Mouse (Mus musculus) hindbrain, postnatal 0 days (tissue): ENCODE data around the gene Tgfb1. TPM values are rescaled to one million over a fixed set of nuclear protein-coding genes. Genes with fewer than 3 reads are reported as not detected.
A peak's percentile ranks its signal among the peaks of the same experiment; 100 is the strongest.

Experiments
- ATAC-seq: fragments of 200-750 bp; cut with Nextera tagmentation; 2 replicates; pipeline ENCODE4 v1.8.0; 2017; ENCODE audit warnings: mild to moderate bottlenecking, moderate TSS enrichment, moderate library complexity
- DNase-seq: peaks from one replicate; pipeline ENCODE4 v3.0.0-alpha.2; 2015; ENCODE audit warnings: low spot score
- H3K27ac ChIP-seq: fragments of 300-500 bp; sonication (generic); 2 replicates; pipeline ENCODE4 v1.5.1; 2014; ENCODE audit warnings: mild to moderate bottlenecking
- H3K27me3 ChIP-seq: fragments of 300-500 bp; sonication (generic); 2 replicates; pipeline ENCODE4 v1.6.1; 2014; ENCODE audit warnings: low read length, mixed read lengths; ENCODE audit not compliant: insufficient read depth
- H3K36me3 ChIP-seq: fragments of 300-500 bp; sonication (generic); 2 replicates; pipeline ENCODE4 v1.6.1; 2014; ENCODE audit warnings: low read length, mixed read lengths; ENCODE audit not compliant: insufficient read depth
- H3K4me1 ChIP-seq: fragments of 300-500 bp; sonication (generic); 2 replicates; pipeline ENCODE4 v1.6.1; 2014; ENCODE audit warnings: antibody characterized with exemption, low read length, mixed read lengths; ENCODE audit not compliant: insufficient read depth
- H3K4me2 ChIP-seq: fragments of 300-500 bp; sonication (generic); 2 replicates; pipeline ENCODE4 v1.6.1; 2014; ENCODE audit warnings: low read depth, mild to moderate bottlenecking, low read length, moderate library complexity, mixed read lengths
- H3K4me3 ChIP-seq: fragments of 300-500 bp; sonication (generic); 2 replicates; pipeline ENCODE4 v1.5.1; 2014; ENCODE audit warnings: low read length
- H3K9ac ChIP-seq: fragments of 300-500 bp; sonication (generic); replicated peaks from 2 replicates; pipeline ENCODE4 v1.6.1; 2014; ENCODE audit warnings: mild to moderate bottlenecking, low read length, moderate library complexity, mixed read lengths
- H3K9me3 ChIP-seq: fragments of 300-500 bp; sonication (generic); 2 replicates; pipeline ENCODE4 v1.6.1; 2016; ENCODE audit warnings: low read length, mixed read lengths
- CTCF ChIP-seq: IDR thresholded peaks from 2 replicates; pipeline ENCODE4 v1.5.1; 2016; ENCODE audit warnings: antibody characterized with exemption, control low read depth, low read depth
- WGBS: fragments of 180-500 bp; shearing (Covaris S2); extraction: QIAGEN DNeasy Blood & Tissue Kit; methylation state at CpG from one replicate; pipeline ENCODE4 v1.1.7; 2014; 5-methylcytosine and 5-hydroxymethylcytosine counted together
- polyA plus RNA-seq: library from polyadenylated mRNA; unstranded; fragments of >200 nt; fragmentation: Nextera tagmentation; extraction: Ambion mirVana; gene quantifications from 2 replicates; pipeline ENCODE4 v1.2.1, GENCODE M21; 2015
- total RNA-seq: library from RNA; depleted of rRNA; stranded (reverse); fragments of >200 nt; gene quantifications from 2 replicates; pipeline ENCODE4 v1.2.3, GENCODE M21; 2014; rRNA removed

The Tgfb1 gene
- total and polyA plus RNA-seq, 2 experiments from 2014 or later, result 0.98 to 2.4 TPM

DNA sequence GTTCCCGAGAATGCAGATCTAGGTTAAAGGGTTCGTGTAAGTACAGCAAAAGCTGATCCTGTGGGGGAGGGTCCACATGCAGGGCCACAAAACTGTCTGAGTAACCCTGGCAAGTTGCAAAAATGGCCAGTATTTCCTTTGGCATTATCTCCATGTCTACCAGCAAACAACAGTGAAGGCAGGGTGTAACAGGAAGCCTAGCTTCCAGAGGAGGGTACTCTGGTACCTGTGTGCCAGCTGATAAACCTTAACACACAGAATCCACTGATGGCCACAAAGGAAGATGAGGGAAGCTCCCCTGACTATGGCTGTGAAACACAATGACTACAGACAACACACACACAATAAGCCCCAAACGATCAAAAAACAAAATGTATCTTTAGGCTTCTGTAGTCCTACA is 51.5 kb downstream of the Tgfb1 start:
- 90% methylated on average over 3 of the region's 3 CpGs for WGBS
- Histone ChIP-seq H3K27me3 (no peaks in the 10 kb centered on the region), H3K4me2 (no peak overlapping the region), H3K36me3 (peaks cover 87% of the 10 kb centered on the region), H3K4me3 (no peak overlapping the region), H3K4me1 (no peaks in the 10 kb centered on the region), H3K9me3 (no peaks in the 10 kb centered on the region), H3K9ac (no peak overlapping the region), H3K27ac (no peak overlapping the region)
- ATAC-seq, result no peak
- no peak for DNase-seq
- no peak for TF ChIP-seq CTCF

GRCm38 (mm10) chr7:25746844-25747243 is 60.0 kb downstream of the Tgfb1 start:
- no peak for ATAC-seq
- Histone ChIP-seq H3K36me3 (peaks cover 90% of the 10 kb centered on the region), H3K9ac (no peak overlapping the region), H3K4me2 (no peak overlapping the region), H3K9me3 (no peaks in the 10 kb centered on the region), H3K27ac (no peak overlapping the region), H3K4me1 (0 out of 2 replicates have a peak, but pooled peaks cover under 1% of the 10 kb centered on the region), H3K27me3 (no peaks in the 10 kb centered on the region), H3K4me3 (no peak overlapping the region)
- no peak for DNase-seq
- WGBS, result 83% methylated on average over 3 of the region's 3 CpGs
- no peak for TF ChIP-seq CTCF

DNA sequence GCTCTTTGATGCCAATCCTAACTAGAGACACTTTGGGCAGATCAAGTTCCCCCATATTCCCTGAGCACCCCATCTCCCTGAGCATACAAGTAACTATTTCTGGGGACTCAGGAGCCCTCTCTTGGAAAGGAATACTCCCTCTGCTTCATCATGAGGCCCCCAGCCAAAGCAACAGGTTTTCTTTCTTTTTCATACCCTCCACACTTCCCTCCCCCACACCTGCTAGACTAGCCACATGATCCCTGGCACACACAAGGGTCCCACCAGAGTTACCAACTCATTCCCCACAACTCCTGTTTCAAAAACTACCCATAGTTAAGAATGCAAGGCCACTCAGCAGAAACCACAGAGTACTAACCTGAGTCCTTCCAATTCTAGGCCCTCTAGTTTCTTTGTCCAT is 66.3 kb downstream of the Tgfb1 start:
- peaks cover 28% of the 10 kb centered on the region for H3K36me3 ChIP-seq
- H3K4me3 ChIP-seq, result peak overlapping the region; percentile 98
- H3K27me3 ChIP-seq, result no peaks in the 10 kb centered on the region
- no peak for TF ChIP-seq CTCF
- no peak for ATAC-seq
- no peak for DNase-seq
- H3K4me2 ChIP-seq, result peak overlapping the region; percentile 99
- peak overlapping the region; percentile 99 for H3K9ac ChIP-seq
- no peaks in the 10 kb centered on the region for H3K9me3 ChIP-seq
- peaks cover 16% of the 10 kb centered on the region for H3K4me1 ChIP-seq
- no peak overlapping the region for H3K27ac ChIP-seq

- TF ChIP-seq CTCF, result no peak
- H3K36me3 ChIP-seq, result peaks cover 21% of the 10 kb centered on the region; the same call in 1 of the 2 replicates
- H3K27ac ChIP-seq, result peak overlapping the region; percentile 99
- H3K4me3 ChIP-seq, result peak overlapping the region; percentile 98
- under 1% methylated on average over 46 of the region's 46 CpGs for WGBS
- H3K9ac ChIP-seq, result peak overlapping the region; percentile 99
- ATAC-seq (no peak), DNase-seq (no peak)
- H3K4me2 ChIP-seq, result peak overlapping the region; percentile 99
- no peaks in the 10 kb centered on the region for H3K27me3 ChIP-seq
- H3K9me3 ChIP-seq, result no peaks in the 10 kb centered on the region
- H3K4me1 ChIP-seq, result peaks cover 16% of the 10 kb centered on the region
Observed at GRCm38 (mm10) chr7:25753643-25754438, 67.0 kb downstream of the Tgfb1 start.

GRCm38 (mm10) chr7:25754439-25754737 is 67.6 kb downstream of the Tgfb1 start:
- ATAC-seq (no peak), DNase-seq (no peak)
- Histone ChIP-seq H3K9me3 (no peaks in the 10 kb centered on the region), H3K9ac (peak overlapping the region; percentile 99), H3K4me1 (peaks cover 16% of the 10 kb centered on the region), H3K4me3 (peak overlapping the region; percentile 98), H3K4me2 (peak overlapping the region; percentile 99), H3K36me3 (peaks cover 15% of the 10 kb centered on the region; the same call in 1 of the 2 replicates), H3K27me3 (no peaks in the 10 kb centered on the region), H3K27ac (peak overlapping the region; percentile 99)
- TF ChIP-seq CTCF, result peak; percentile 32
- WGBS, result 0% methylated on average over 30 of the region's 30 CpGs

Other genes with a start within 250 kb of the Tgfb1 start
- 0.32 and 1.2 TPM in 2 replicates for gene Ceacam1, start 209.4 kb upstream of the Tgfb1 start, total RNA-seq
- gene Ceacam1, start 209.4 kb upstream of the Tgfb1 start, polyA plus RNA-seq, result 0.93 and 1.2 TPM in 2 replicates
- not detected in 2 replicates for gene Ceacam2, start 147.1 kb upstream of the Tgfb1 start, total RNA-seq
- not detected in 2 replicates for gene Ceacam2, start 147.1 kb upstream of the Tgfb1 start, polyA plus RNA-seq
- not detected in 2 replicates for gene Erich4, start 71.1 kb upstream of the Tgfb1 start, total RNA-seq
- not detected in 2 replicates for gene Erich4, start 71.1 kb upstream of the Tgfb1 start, polyA plus RNA-seq
- gene Dmac2, start 67.6 kb upstream of the Tgfb1 start, total RNA-seq, result 50.5 and 54.8 TPM in 2 replicates
- gene Dmac2, start 67.6 kb upstream of the Tgfb1 start, polyA plus RNA-seq, result 46.7 and 48.7 TPM in 2 replicates
- gene B3gnt8, start 60.3 kb upstream of the Tgfb1 start, total RNA-seq, result 0.14 and 1.2 TPM in 2 replicates
- 1.1 and 1.3 TPM in 2 replicates for gene B3gnt8, start 60.3 kb upstream of the Tgfb1 start, polyA plus RNA-seq
- gene Bckdha, start 28.0 kb upstream of the Tgfb1 start, total RNA-seq, result 88.5 and 96.0 TPM in 2 replicates
- 56.1 and 60.4 TPM in 2 replicates for gene Bckdha, start 28.0 kb upstream of the Tgfb1 start, polyA plus RNA-seq
- 27.9 and 33.9 TPM in 2 replicates for gene Exosc5, start 27.8 kb upstream of the Tgfb1 start, total RNA-seq
- gene Exosc5, start 27.8 kb upstream of the Tgfb1 start, polyA plus RNA-seq, result 36.5 and 39.2 TPM in 2 replicates
- gene Tmem91, start 11.8 kb upstream of the Tgfb1 start, total RNA-seq, result 62.1 and 115 TPM in 2 replicates
- 182 and 185 TPM in 2 replicates for gene Tmem91, start 11.8 kb upstream of the Tgfb1 start, polyA plus RNA-seq
- gene B9d2, start 6.2 kb upstream of the Tgfb1 start, total RNA-seq, result 29.5 and 51.3 TPM in 2 replicates
- 50.8 and 55.6 TPM in 2 replicates for gene B9d2, start 6.2 kb upstream of the Tgfb1 start, polyA plus RNA-seq
- gene Ccdc97, start 32.1 kb downstream of the Tgfb1 start, total RNA-seq, result 41.2 and 43.1 TPM in 2 replicates
- 23.1 and 26.6 TPM in 2 replicates for gene Ccdc97, start 32.1 kb downstream of the Tgfb1 start, polyA plus RNA-seq
- 116 and 128 TPM in 2 replicates for gene Hnrnpul1, start 67.8 kb downstream of the Tgfb1 start, total RNA-seq
- gene Hnrnpul1, start 67.8 kb downstream of the Tgfb1 start, polyA plus RNA-seq, result 43.4 and 44.6 TPM in 2 replicates
- gene Axl, start 101.7 kb downstream of the Tgfb1 start, total RNA-seq, result 41.7 and 44.3 TPM in 2 replicates
- 24.5 and 26.8 TPM in 2 replicates for gene Axl, start 101.7 kb downstream of the Tgfb1 start, polyA plus RNA-seq
- gene Cyp2s1, start 129.9 kb downstream of the Tgfb1 start, total RNA-seq, result 3.8 and 4.4 TPM in 2 replicates
- gene Cyp2s1, start 129.9 kb downstream of the Tgfb1 start, polyA plus RNA-seq, result 3.5 and 4.3 TPM in 2 replicates
- gene Cyp2b10, start 210.6 kb downstream of the Tgfb1 start, total RNA-seq, result not detected in 2 replicates
- gene Cyp2b10, start 210.6 kb downstream of the Tgfb1 start, polyA plus RNA-seq, result not detected in 2 replicates